Mouse (Mus musculus): ENCODE data around the gene Zfp574. TPM values are rescaled to one million over a fixed set of nuclear protein-coding genes. Genes with fewer than 3 reads are reported as not detected.

Zfp574 gene
- total RNA-seq, 2 experiments from 2014 or later = 13.5 to 16.3 TPM

- DNase-seq = peak; percentile 45
These were observed 486 bp downstream of the Zfp574 start for GRCm38 (mm10) chr7:25072716-25073390.

- DNase-seq = no peak
These were observed 1.6 kb downstream of the Zfp574 start for GRCm38 (mm10) chr7:25073924-25074323.

GRCm38 (mm10) chr7:25076296-25076662 is 3.9 kb downstream of the Zfp574 start:
- DNase-seq = no peak

- DNase-seq = peak; percentile 97
These were observed 4.5 kb downstream of the Zfp574 start for GRCm38 (mm10) chr7:25076663-25077413.

GRCm38 (mm10) chr7:25077414-25077755 is 5.0 kb downstream of the Zfp574 start:
- DNase-seq = no peak

GRCm38 (mm10) chr7:25079496-25080026 is 7.2 kb downstream of the Zfp574 start:
- no peak for DNase-seq

- no peak for DNase-seq
These were observed 8.1 kb downstream of the Zfp574 start for GRCm38 (mm10) chr7:25080431-25080830.

GRCm38 (mm10) chr7:25082510-25082909 is 10.1 kb downstream of the Zfp574 start:
- DNase-seq = peak; percentile 46

GRCm38 (mm10) chr7:25084621-25085020 is 12.3 kb downstream of the Zfp574 start:
- no peak for DNase-seq

- DNase-seq = no peak
These were observed 14.3 kb downstream of the Zfp574 start for GRCm38 (mm10) chr7:25086656-25087055.

GRCm38 (mm10) chr7:25087256-25087912 is 15.0 kb downstream of the Zfp574 start:
- no peak for DNase-seq

GRCm38 (mm10) chr7:25087972-25088371 is 15.6 kb downstream of the Zfp574 start:
- DNase-seq = no peak

GRCm38 (mm10) chr7:25088531-25088930 is 16.2 kb downstream of the Zfp574 start:
- DNase-seq = no peak

- no peak for DNase-seq
These were observed 16.6 kb downstream of the Zfp574 start for GRCm38 (mm10) chr7:25088968-25089367.

GRCm38 (mm10) chr7:25089875-25090274 is 17.5 kb downstream of the Zfp574 start:
- DNase-seq = no peak

- no peak for DNase-seq
These were observed 25.8 kb downstream of the Zfp574 start for GRCm38 (mm10) chr7:25098169-25098568.

- DNase-seq = no peak
These were observed 27.2 kb downstream of the Zfp574 start for GRCm38 (mm10) chr7:25099581-25099980.

GRCm38 (mm10) chr7:25105411-25106160 is 33.2 kb downstream of the Zfp574 start:
- peak; percentile 86 for DNase-seq

GRCm38 (mm10) chr7:25106790-25107502 is 34.6 kb downstream of the Zfp574 start:
- DNase-seq = no peak

GRCm38 (mm10) chr7:25109355-25109754 is 37.0 kb downstream of the Zfp574 start:
- DNase-seq = no peak

GRCm38 (mm10) chr7:25110336-25110735 is 38.0 kb downstream of the Zfp574 start:
- DNase-seq = no peak

All from heart, postnatal 4 days (tissue).